Mouse (Mus musculus) mature B cell (primary cell): ENCODE results near the gene Prr29.

ENCODE experiments used
- in situ Hi-C: fragments of 300-500 bp; cut with MboI; formaldehyde crosslinking; loops from 2 replicates; pipeline ENCODE4 v1.14.3; 2019

Gene Prr29

GRCm38 (mm10) chr11:106355382-106356128, 9.7 kb upstream of the Prr29 start:
- in situ Hi-C loops, result no loop called here

DNA sequence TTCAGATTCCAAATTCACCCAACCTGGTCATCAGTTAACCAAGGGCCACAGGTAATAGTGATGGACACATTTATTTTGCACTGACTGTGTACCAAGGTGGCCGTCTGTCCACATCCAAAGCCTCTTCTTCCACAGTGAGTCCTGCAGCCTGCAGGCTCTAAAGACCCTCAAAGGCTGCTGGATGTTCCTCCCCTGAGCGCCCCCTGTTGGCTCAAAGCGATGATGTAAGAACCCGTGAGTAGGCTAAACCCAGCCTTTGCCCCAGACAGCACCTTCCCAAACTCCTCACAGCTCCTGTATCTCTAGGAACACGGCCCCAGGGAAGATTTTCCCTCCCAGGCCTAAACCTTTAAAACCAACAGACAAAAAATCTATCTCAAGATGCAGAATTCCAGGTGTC, 5.9 kb upstream of the Prr29 start:
- in situ Hi-C loops, result no loop called here

- in situ Hi-C loops, result no loop called here
Observed at GRCm38 (mm10) chr11:106364712-106365111, 560 bp upstream of the Prr29 start.

DNA sequence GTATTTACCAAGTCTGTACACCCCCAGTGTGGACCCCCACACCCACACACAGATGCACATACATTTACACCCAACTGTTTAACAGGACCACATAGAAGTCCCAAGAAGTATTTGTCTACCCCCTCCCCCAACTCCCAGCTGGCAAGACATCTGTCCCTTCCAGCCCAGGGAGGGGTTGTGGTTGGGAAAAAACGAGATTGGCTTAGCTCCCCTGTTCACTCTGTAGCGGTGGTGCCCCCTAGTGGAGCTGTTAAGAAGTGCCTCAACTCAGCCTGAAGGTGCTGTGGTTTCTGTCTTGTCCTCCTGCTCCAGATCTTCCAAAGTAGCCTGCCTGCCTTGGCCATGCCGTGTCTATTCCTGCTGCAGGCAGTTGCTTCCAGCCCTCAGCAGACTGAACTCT, 1.0 kb downstream of the Prr29 start:
- in situ Hi-C loops, result no loop called here

DNA sequence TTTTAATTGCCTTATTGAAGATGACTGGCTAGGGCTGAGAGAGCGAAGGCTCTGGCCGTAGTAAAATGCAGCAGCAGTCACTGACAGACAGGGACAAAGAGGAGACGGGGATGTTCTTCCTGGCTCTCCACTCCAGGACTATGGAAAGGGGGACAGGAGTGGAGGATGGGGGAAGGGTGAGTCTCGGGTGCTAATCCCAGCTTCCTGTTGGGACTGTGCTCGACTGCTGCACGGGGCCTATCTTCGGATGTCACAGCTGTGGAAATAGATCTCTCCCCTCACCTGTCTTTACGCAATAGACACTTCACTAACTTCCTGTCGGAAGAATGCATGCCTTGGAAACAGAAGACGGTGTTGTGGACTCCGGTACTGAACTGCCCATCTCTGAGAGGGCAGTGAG, 8.7 kb downstream of the Prr29 start:
- in situ Hi-C loops, result no loop called here

DNA sequence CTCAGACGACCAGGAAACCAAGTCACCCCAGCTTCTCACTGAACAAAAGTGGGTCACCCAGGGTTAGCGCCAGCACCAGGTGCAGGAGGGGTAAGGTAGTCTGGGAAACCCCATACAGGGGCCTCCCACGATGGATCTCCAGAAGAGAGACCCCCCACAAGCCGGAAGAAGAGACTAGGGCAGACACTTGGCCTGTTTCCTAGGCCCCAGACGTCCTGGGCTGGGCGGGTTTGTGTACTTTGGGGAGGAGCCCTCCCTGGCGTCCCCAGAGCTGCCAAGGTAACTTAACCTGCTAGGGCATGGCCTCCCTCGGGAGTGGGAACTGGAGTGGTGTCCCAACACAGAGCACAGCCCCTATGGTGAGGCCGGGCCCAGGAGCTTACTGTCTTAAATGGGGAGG, 9.3 kb downstream of the Prr29 start:
- in situ Hi-C loops, result no loop called here

GRCm38 (mm10) chr11:106374979-106375378, 9.7 kb downstream of the Prr29 start:
- in situ Hi-C loops, result no loop called here

DNA sequence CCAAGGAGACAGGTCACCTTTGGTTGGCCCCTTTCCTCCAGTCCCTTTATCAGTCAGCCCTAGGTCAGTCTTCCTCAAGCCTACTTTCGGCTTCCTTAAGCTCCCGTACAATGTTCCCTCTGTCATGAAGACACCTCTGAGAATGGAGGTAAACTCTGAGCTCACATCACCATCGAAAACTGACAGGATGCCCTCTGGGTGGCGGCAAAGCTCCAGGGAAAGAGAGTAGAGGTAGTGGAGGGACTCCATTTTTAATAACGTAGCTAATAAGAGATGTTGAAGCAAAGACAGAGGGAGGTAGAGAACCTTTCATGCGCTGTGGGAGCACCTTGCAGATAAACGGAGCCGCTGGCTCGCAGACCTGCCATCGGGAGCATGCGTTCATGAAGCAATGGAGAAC, 15.7 kb downstream of the Prr29 start:
- in situ Hi-C loops, result no loop called here

DNA sequence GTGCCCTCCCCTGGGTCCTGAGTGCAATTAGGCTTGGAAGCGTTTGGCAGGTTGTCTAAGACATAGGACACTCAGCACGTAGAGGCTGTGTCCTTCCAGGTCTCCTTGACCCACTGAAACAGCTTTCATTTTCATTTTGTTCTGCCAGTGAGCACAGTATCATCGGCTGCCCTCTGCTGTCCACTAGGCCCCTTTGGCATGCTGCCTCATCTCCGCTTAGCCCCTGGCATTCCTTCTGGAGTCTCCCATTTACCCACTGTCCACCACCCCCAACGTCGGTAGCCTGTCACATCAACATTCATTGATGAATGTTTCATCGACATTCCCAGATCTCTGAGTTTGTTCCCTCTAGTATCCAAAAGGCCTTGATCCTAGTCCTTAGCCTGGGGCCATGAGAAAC, 16.6 kb downstream of the Prr29 start:
- in situ Hi-C loops, result no loop called here

- in situ Hi-C loops, result no loop called here
Observed at GRCm38 (mm10) chr11:106382424-106382823, 17.2 kb downstream of the Prr29 start.

- in situ Hi-C loops, result no loop called here
Observed at GRCm38 (mm10) chr11:106383051-106383790, 17.9 kb downstream of the Prr29 start.

DNA sequence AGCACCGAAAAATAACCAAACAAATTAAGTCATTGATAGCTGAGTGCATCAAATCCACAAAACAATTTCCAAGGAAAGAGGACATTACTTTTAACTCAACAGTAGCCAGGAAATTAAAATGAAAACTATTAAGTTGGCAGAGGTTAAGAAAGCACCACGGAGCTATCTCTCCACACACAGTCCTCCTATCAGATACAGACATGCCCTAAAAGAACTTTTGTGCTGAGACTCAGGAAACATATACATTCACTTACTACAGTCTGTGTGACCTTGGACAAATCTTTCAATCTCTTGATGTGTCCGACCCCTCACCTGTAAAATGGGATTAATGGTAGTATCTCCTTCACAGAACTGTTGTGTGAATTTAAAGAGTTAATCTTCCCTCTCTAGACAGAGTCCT, 21.1 kb downstream of the Prr29 start:
- in situ Hi-C loops, result no loop called here

DNA sequence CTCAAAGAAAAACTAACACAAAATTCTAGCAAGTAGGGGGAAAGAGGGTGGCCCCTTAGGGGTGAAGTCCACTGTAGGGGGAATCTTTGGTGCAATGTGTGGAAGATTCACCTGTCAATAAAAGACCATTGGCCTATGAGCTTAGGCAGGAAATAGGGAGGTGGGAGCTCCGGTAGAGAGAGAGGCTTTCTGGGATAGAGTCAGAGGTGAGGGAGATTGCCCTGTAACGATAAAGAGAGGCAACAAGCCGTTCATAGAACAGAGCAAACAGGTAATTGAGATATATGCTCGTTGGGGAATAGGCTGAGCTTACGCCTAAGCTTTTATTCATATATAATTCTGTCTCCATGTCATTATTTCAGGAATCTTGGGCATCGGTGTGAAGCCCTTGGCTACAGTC, 21.7 kb downstream of the Prr29 start:
- in situ Hi-C loops, result no loop called here

GRCm38 (mm10) chr11:106387791-106388216, 22.5 kb downstream of the Prr29 start, which contains the start of gene Icam2:
Icam2 (minus strand) TSS chr11:106388075.
- in situ Hi-C loops, result no loop called here

GRCm38 (mm10) chr11:106389611-106390010, 24.3 kb downstream of the Prr29 start:
- in situ Hi-C loops, result loop anchor here (5.0 kb wide), 1 partner anchor 62 kb away; no protein-coding TSS in a partner anchor

GRCm38 (mm10) chr11:106390757-106391156, 25.5 kb downstream of the Prr29 start:
- in situ Hi-C loops, result loop anchor here (5.0 kb wide), 1 partner anchor 63 kb away; no protein-coding TSS in a partner anchor

GRCm38 (mm10) chr11:106391546-106392188, 26.4 kb downstream of the Prr29 start:
- in situ Hi-C loops, result loop anchor here (5.0 kb wide), 1 partner anchor 64 kb away; no protein-coding TSS in a partner anchor

DNA sequence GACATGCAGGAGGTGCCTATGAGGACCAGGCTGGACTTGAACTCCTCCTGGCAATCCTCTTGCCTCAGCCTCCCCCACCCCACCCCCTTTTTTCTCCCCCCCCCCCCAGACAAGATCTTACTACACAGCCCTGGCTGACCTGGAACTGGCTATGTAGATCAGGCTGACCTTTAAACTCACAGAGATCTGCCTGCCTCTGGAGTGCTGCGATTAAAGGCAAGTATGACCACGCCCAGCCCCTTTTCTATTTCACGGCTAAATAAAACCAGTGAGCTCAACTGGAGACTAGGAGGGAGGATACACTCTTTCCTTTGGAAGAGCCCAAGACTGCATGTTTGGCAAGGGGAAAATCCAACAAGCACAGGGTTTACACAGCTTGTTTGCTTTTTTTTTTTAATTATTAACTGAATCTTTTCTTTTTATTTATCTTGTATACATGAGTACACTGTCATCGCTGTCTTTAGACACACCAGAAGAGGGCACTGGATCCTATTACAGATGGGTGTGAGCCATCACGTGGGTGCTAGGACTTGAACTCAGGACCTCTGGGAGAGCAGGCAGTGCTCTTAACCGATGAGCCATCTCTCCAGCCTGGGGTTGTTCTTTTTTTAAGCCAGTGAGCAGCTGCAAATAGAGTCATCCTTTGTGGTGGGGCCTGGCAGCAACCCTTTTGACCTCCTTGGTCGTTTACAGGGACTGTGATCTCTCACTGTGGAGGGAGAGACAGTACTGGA, 27.5 kb downstream of the Prr29 start:
- in situ Hi-C loops, result loop anchor here (5.0 kb wide), 1 partner anchor 65 kb away; no protein-coding TSS in a partner anchor

DNA sequence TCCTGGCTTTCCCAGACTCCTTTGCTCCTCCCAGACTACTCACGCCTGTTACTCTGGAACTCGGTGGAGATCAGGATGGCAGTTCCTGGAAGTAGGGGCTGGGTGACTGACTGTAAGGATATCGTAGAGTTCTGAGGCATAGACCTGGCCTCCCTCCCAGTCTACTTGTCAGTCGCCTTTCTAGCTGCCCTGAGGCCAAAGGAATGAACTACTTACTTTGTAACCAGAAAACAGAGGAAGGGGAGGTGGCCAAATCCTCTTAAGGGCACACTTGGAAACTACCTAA, 28.0 kb downstream of the Prr29 start:
- in situ Hi-C loops, result loop anchor here (5.0 kb wide), 1 partner anchor 66 kb away; no protein-coding TSS in a partner anchor

DNA sequence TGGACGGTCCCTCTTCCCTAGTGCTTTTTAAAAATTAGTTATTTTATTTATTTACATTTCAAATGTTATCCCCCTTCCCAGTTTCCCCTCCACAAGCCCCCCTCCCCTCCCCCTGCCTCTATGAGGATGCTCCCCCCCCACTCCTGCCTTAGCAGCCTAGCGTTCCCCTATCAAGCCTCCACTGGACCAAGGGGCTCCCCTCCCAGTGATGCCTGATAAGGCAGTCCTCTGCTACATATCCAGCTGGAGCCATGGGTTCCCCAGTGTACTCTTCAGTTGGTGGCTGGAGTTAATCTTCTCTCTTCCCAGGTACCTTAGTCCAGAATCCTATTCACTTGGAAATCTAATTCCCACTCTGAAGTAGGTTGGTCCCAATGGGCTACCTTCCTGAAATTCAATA, 28.8 kb downstream of the Prr29 start:
- in situ Hi-C loops, result loop anchor here (5.0 kb wide), 1 partner anchor 67 kb away; no protein-coding TSS in a partner anchor

- in situ Hi-C loops, result no loop called here
Observed at GRCm38 (mm10) chr11:106397656-106398055, 32.4 kb downstream of the Prr29 start.

GRCm38 (mm10) chr11:106398481-106398880, 33.2 kb downstream of the Prr29 start:
- in situ Hi-C loops, result no loop called here
